Mouse (Mus musculus): ENCODE results near the gene Tenm3. TPM values are rescaled to one million over a fixed set of nuclear protein-coding genes. Genes with fewer than 3 reads are reported as not detected.

Tenm3 gene
- polyA plus RNA-seq, 1 experiment = 18.2 TPM

DNA sequence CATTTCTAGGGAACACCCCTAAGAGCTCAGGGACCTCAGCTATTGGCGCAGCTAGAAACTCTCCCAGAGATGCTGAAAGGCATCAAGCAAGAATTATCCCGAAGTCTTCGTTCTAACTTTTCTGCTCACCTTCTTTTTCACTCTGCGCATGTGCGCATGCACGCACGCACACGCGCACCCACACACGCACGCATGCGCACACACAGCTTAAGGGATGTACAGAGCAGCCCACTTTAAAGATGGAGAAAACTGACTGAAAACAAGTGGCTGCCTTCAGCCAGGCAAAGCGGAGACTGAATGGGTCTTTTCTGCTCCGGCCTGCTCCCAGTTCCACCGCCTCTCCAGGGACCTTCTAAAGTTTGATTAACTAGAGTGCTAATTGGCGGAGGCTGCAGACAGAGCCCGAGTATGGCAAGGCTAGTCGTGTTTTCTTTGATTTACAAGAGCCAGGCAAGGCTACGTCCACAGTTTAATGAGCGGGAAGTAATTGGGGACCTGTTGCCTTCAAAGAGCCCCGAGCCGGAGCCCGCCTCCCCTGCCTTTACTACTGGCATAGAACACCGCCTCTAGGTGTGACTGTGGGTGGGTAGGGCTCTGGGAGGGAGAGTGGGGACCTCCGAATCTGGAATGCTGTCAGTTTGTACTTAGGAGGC, 623.1 kb downstream of the Tenm3 start:
- Histone ChIP-seq H3K79me3 (ENCODE audit: low read depth) (no peaks in the 10 kb centered on the region), H3K79me2 (ENCODE audit: control insufficient read depth, insufficient read depth) (no peaks in the 10 kb centered on the region), H3K4me3 (ENCODE audit: insufficient read depth, poor library complexity, severe bottlenecking) (no peak overlapping the region), H3K27me3 (ENCODE audit: control insufficient read depth, insufficient read depth, insufficient read length) (no peaks in the 10 kb centered on the region), H3ac (ENCODE audit: control insufficient read depth, insufficient read length, low read depth) (no peak overlapping the region), H3K36me3 (ENCODE audit: control insufficient read depth, insufficient read depth) (no peaks in the 10 kb centered on the region)
- TF ChIP-seq USF1 (IDR thresholded peaks at IDR 0.05; ENCODE audit: low read depth) (no peak), CTCF (IDR thresholded peaks at IDR 0.05; ENCODE audit: control insufficient read depth, insufficient read depth, insufficient read length) (no peak), MYOD1 (IDR thresholded peaks at IDR 0.05; ENCODE audit: control insufficient read depth, insufficient read length, low read depth) (no peak), MAX (IDR thresholded peaks at IDR 0.05) (no peak), FOSL1 (IDR thresholded peaks at IDR 0.05; ENCODE audit: insufficient read depth, low read length, poor library complexity, severe bottlenecking) (no peak), CEBPB (IDR thresholded peaks at IDR 0.05; ENCODE audit: low read depth) (no peak), MYOG (IDR thresholded peaks at IDR 0.05; ENCODE audit: control insufficient read depth, extremely low read depth, insufficient read length) (no peak)

DNA sequence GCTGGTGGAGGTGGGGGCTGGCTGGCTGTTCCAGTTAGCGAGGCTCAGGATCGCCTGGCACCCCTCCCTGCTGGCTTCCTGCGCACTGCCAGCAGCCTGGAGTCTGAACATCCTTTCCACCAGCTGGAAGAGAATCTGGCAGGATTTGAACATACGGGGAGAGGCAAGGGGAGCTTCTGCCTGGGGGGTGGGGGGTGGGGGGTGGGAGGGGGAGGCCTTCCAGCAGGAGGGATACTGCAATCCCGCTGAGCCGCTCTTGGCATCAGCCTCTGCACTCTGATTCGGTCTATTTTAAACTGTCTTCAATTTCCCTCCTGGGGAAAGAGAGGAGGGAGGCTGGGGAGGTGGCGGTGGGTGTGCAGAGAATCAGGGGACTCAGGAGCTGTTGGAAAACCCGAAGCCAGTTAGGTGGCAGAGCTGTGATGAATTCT, 628.7 kb downstream of the Tenm3 start:
- H3K79me3 ChIP-seq (ENCODE audit: low read depth) = no peaks in the 10 kb centered on the region
- no peaks in the 10 kb centered on the region for H3K27me3 ChIP-seq (ENCODE audit: control insufficient read depth, insufficient read depth, insufficient read length)
- H3K4me3 ChIP-seq (ENCODE audit: insufficient read depth, poor library complexity, severe bottlenecking) = no peak overlapping the region
- TF ChIP-seq MAX (IDR thresholded peaks at IDR 0.05) (no peak), MYOG (IDR thresholded peaks at IDR 0.05; ENCODE audit: control insufficient read depth, extremely low read depth, insufficient read length) (no peak), FOSL1 (IDR thresholded peaks at IDR 0.05; ENCODE audit: insufficient read depth, low read length, poor library complexity, severe bottlenecking) (no peak), USF1 (IDR thresholded peaks at IDR 0.05; ENCODE audit: low read depth) (no peak), CTCF (IDR thresholded peaks at IDR 0.05; ENCODE audit: control insufficient read depth, insufficient read depth, insufficient read length) (no peak), MYOD1 (IDR thresholded peaks at IDR 0.05; ENCODE audit: control insufficient read depth, insufficient read length, low read depth) (no peak), CEBPB (IDR thresholded peaks at IDR 0.05; ENCODE audit: low read depth) (no peak)
- H3K36me3 ChIP-seq (ENCODE audit: control insufficient read depth, insufficient read depth) = no peaks in the 10 kb centered on the region
- no peaks in the 10 kb centered on the region for H3K79me2 ChIP-seq (ENCODE audit: control insufficient read depth, insufficient read depth)
- H3ac ChIP-seq (ENCODE audit: control insufficient read depth, insufficient read length, low read depth) = no peak overlapping the region

DNA sequence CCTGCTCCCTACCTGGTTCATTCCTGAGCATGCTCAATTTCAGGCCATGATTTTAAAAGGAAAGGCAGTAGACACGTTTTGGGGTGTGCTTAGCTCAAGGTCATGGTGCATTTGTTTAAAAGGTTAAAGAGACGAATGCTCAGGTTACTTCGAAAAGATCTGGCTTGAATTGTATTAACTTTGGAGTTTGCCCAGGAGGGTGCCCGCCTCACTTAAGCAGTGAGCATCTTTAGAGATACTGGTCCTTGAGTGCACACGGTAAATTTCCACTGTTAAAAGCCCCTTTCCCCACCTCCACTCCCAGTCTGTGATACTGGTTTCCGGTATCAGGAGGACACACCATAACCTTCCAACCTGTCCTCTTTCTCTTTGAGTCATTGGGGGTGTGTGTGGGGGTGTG, 629.4 kb downstream of the Tenm3 start:
- no peaks in the 10 kb centered on the region for H3K27me3 ChIP-seq (ENCODE audit: control insufficient read depth, insufficient read depth, insufficient read length)
- H3K79me2 ChIP-seq (ENCODE audit: control insufficient read depth, insufficient read depth) = no peaks in the 10 kb centered on the region
- no peak overlapping the region for H3ac ChIP-seq (ENCODE audit: control insufficient read depth, insufficient read length, low read depth)
- no peaks in the 10 kb centered on the region for H3K36me3 ChIP-seq (ENCODE audit: control insufficient read depth, insufficient read depth)
- TF ChIP-seq USF1 (IDR thresholded peaks at IDR 0.05; ENCODE audit: low read depth) = no peak
- TF ChIP-seq FOSL1 (IDR thresholded peaks at IDR 0.05; ENCODE audit: insufficient read depth, low read length, poor library complexity, severe bottlenecking) = no peak
- TF ChIP-seq MYOG (IDR thresholded peaks at IDR 0.05; ENCODE audit: control insufficient read depth, extremely low read depth, insufficient read length) = no peak
- TF ChIP-seq CTCF (IDR thresholded peaks at IDR 0.05; ENCODE audit: control insufficient read depth, insufficient read depth, insufficient read length) = no peak
- TF ChIP-seq MYOD1 (IDR thresholded peaks at IDR 0.05; ENCODE audit: control insufficient read depth, insufficient read length, low read depth) = no peak
- no peak for TF ChIP-seq MAX (IDR thresholded peaks at IDR 0.05)
- no peaks in the 10 kb centered on the region for H3K79me3 ChIP-seq (ENCODE audit: low read depth)
- H3K4me3 ChIP-seq (ENCODE audit: insufficient read depth, poor library complexity, severe bottlenecking) = no peak overlapping the region

DNA sequence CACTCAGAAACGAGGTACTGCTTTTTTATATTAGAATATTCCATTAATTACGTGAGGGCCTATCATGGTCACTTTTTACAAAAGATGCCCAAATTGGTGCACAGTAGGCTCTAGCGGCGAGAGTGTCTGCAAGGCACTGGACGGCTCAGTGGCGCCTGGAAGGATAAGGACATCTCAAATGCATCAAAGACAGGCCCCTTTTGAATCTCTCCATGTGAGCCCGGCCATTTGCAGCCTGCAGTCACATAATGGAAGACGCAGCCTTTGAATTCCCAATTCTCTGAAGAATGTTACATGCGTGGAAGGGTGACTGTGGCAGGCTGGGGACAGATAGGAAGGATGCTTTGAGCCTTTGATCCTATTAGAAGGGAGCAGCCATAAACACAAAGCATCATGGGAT, 631.8 kb downstream of the Tenm3 start:
- no peak overlapping the region for H3K4me3 ChIP-seq (ENCODE audit: insufficient read depth, poor library complexity, severe bottlenecking)
- no peaks in the 10 kb centered on the region for H3K27me3 ChIP-seq (ENCODE audit: control insufficient read depth, insufficient read depth, insufficient read length)
- H3K36me3 ChIP-seq (ENCODE audit: control insufficient read depth, insufficient read depth) = no peaks in the 10 kb centered on the region
- H3K79me3 ChIP-seq (ENCODE audit: low read depth) = no peaks in the 10 kb centered on the region
- no peaks in the 10 kb centered on the region for H3K79me2 ChIP-seq (ENCODE audit: control insufficient read depth, insufficient read depth)
- TF ChIP-seq MYOD1 (IDR thresholded peaks at IDR 0.05; ENCODE audit: control insufficient read depth, insufficient read length, low read depth) (no peak), MYOG (IDR thresholded peaks at IDR 0.05; ENCODE audit: control insufficient read depth, extremely low read depth, insufficient read length) (no peak), FOSL1 (IDR thresholded peaks at IDR 0.05; ENCODE audit: insufficient read depth, low read length, poor library complexity, severe bottlenecking) (no peak), CEBPB (IDR thresholded peaks at IDR 0.05; ENCODE audit: low read depth) (no peak), USF1 (IDR thresholded peaks at IDR 0.05; ENCODE audit: low read depth) (no peak), CTCF (IDR thresholded peaks at IDR 0.05; ENCODE audit: control insufficient read depth, insufficient read depth, insufficient read length) (no peak), MAX (IDR thresholded peaks at IDR 0.05) (no peak)
- no peak overlapping the region for H3ac ChIP-seq (ENCODE audit: control insufficient read depth, insufficient read length, low read depth)

DNA sequence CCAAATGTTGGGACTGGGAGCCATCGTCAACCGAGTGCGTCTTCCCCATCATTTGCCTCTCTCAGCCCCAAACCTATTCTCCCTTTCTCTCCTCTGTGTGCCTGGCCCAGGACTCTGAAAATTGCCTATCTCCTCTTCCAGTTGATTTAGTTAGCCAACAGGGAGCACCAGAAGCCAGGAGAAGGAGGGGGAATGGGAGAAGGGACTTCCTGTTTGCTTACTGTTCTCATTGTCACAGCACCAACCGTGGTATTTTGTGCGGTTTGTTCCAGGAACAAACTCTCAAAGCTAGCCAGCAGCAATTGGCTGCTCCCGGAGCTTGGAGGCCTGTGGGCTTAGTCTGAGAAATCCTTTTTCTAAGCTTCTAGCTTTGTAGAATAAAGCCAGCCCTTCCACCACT, 636.2 kb downstream of the Tenm3 start:
- H3ac ChIP-seq (ENCODE audit: control insufficient read depth, insufficient read length, low read depth) = no peak overlapping the region
- no peak overlapping the region for H3K4me3 ChIP-seq (ENCODE audit: insufficient read depth, poor library complexity, severe bottlenecking)
- H3K79me2 ChIP-seq (ENCODE audit: control insufficient read depth, insufficient read depth) = no peaks in the 10 kb centered on the region
- H3K36me3 ChIP-seq (ENCODE audit: control insufficient read depth, insufficient read depth) = no peaks in the 10 kb centered on the region
- H3K79me3 ChIP-seq (ENCODE audit: low read depth) = no peaks in the 10 kb centered on the region
- TF ChIP-seq CEBPB (IDR thresholded peaks at IDR 0.05; ENCODE audit: low read depth) = no peak
- TF ChIP-seq FOSL1 (IDR thresholded peaks at IDR 0.05; ENCODE audit: insufficient read depth, low read length, poor library complexity, severe bottlenecking) = no peak
- TF ChIP-seq CTCF (IDR thresholded peaks at IDR 0.05; ENCODE audit: control insufficient read depth, insufficient read depth, insufficient read length) = no peak
- no peak for TF ChIP-seq MYOG (IDR thresholded peaks at IDR 0.05; ENCODE audit: control insufficient read depth, extremely low read depth, insufficient read length)
- no peak for TF ChIP-seq USF1 (IDR thresholded peaks at IDR 0.05; ENCODE audit: low read depth)
- no peak for TF ChIP-seq MAX (IDR thresholded peaks at IDR 0.05)
- TF ChIP-seq MYOD1 (IDR thresholded peaks at IDR 0.05; ENCODE audit: control insufficient read depth, insufficient read length, low read depth) = no peak
- H3K27me3 ChIP-seq (ENCODE audit: control insufficient read depth, insufficient read depth, insufficient read length) = no peaks in the 10 kb centered on the region
